Mouse (Mus musculus): Measurements from ENCODE around the gene Wdr46. TPM values are rescaled to one million over a fixed set of nuclear protein-coding genes. Genes with fewer than 3 reads are reported as not detected.

Wdr46 gene
- polyA plus RNA-seq, 1 experiment, result 12.4 TPM

DNA sequence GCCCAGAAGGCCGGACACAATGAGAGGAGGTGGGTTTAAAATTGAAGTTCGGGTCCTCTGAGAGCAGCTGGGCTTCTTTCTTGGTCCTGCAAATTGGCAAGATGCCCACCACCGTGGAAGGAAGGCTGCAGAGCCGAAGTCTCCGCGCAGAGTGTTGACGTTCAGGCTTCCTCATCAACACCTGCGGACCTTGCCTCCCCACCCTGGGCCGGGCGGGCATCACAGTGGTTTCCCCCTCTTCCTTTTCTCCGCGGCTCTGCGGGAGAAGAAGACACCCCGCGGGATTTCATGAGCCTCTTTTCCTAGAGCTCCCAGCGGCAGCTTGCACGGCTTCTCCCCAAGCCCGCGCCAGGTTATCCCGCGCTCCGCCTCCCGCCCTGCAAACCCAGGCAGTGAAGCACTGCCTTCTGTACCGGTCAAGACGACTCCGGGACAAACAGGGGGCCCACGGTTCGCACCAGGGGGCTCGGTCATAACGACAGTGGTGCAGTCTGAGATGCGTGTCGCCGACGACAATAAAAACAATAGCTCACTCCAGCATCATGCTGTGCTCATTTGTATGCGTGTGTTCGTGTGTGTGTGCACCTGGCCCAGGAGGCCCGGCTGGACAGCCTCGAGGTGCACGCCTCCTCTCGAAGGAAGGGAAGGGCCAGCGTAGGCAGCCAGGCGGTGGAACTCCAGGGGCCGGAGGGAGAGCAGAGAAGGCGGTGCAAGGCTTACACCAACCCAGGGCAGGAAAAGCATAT is 32.0 kb upstream of the Wdr46 start:
- peaks cover 8% of the 10 kb centered on the region for H3K4me1 ChIP-seq (ENCODE audit: control insufficient read depth, insufficient read depth, insufficient read length, low read length)
- no peaks in the 10 kb centered on the region for H3K27me3 ChIP-seq (ENCODE audit: control insufficient read depth, insufficient read depth, low read length)
- peak overlapping the region; percentile 55 for H3K27ac ChIP-seq (ENCODE audit: insufficient read depth, low read depth, low read length)
- H3K36me3 ChIP-seq (ENCODE audit: control insufficient read depth, insufficient read depth, low read length), result peaks cover 22% of the 10 kb centered on the region
- no peak for TF ChIP-seq POLR2A (IDR thresholded peaks at IDR 0.05; ENCODE audit: low read depth, low read length)
- TF ChIP-seq CTCF (IDR thresholded peaks at IDR 0.05; ENCODE audit: extremely low read depth, insufficient read length, insufficient replicate concordance, low read depth, low read length), result no peak
- WGBS, result under 1% methylated on average over 44 of the region's 44 CpGs
- peak overlapping the region; percentile 61 for H3K4me3 ChIP-seq (ENCODE audit: low read depth, low read length)

DNA sequence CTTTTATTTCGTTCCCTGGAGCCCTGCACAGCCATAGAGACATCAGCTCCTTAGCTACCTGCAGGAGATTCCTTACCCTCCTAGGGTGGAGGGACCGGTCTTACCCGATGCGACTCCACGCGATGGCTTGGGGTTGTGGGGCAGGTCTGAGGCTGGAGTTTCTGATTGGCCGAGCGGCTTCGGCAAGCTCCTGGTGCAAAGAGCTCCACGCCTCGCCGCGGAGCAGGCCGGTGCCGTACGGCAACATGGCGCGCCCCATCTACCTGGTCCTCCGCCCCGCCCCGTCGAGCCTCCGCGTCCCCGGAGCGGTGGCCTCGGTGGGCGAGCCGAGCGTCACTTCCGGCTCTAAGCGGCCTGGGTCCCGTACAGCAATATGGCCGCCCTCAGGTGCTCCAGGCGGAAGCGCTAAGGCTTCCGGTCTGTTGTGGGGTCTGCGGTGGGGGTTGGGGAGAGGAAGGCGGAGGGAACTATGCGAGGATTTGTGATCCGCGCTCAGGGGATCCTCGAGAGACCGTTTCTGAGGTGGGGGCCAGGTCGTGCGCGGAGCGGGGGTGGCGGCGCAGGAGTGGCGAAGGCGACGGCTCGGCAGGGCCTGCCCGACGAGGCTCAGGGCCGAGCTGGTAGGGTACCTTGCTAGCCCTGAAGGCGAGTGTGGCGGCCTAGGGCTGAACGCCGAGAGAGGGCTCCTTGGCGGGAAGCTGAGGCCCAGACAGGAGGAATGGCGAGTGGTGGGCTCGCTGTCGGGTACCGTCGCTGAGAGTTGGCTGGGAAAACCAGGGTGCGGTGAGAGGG is 31.2 kb upstream of the Wdr46 start, which contains the start of gene Daxx:
Gene Daxx (plus strand): TSS at position 338 of the 792 bp plus-strand sequence.
- Histone ChIP-seq H3K4me1 (ENCODE audit: control insufficient read depth, insufficient read depth, insufficient read length, low read length) (peaks cover 8% of the 10 kb centered on the region), H3K27ac (ENCODE audit: insufficient read depth, low read depth, low read length) (peak within 1 kb of the TSS; percentile 97), H3K4me3 (ENCODE audit: low read depth, low read length) (peak within 1 kb of the TSS; percentile 85), H3K27me3 (ENCODE audit: control insufficient read depth, insufficient read depth, low read length) (no peaks in the 10 kb centered on the region), H3K36me3 (ENCODE audit: control insufficient read depth, insufficient read depth, low read length) (peaks cover 29% of the 10 kb centered on the region)
- TF ChIP-seq CTCF (IDR thresholded peaks at IDR 0.05; ENCODE audit: extremely low read depth, insufficient read length, insufficient replicate concordance, low read depth, low read length) (no peak), POLR2A (IDR thresholded peaks at IDR 0.05; ENCODE audit: low read depth, low read length) (peak; percentile 41; the same call in 1 of the 2 replicates)
- 1% methylated on average over 68 of the region's 68 CpGs for WGBS

DNA sequence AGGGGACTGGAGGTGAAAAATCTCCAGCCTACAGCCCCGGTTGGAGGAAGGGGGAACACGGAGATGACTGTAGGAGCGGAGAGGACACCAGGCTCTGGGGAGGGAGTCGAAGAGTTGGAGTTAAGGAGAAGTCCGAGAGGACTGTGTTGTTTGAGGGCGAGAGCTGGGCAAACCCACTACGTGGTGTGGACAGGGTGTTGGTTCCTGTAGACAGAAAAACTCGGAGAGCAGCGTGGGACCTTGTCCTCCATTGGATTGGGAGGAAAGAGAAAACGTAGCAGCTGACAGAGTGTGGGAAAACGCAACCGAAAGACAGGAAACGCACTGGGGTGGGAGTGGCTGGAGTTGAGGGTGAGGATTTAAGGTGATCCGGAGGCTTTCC is 30.6 kb upstream of the Wdr46 start:
- H3K4me3 ChIP-seq (ENCODE audit: low read depth, low read length), result peak overlapping the region; percentile 85
- TF ChIP-seq POLR2A (IDR thresholded peaks at IDR 0.05; ENCODE audit: low read depth, low read length) (peak; percentile 43; the same call in 1 of the 2 replicates), CTCF (IDR thresholded peaks at IDR 0.05; ENCODE audit: extremely low read depth, insufficient read length, insufficient replicate concordance, low read depth, low read length) (no peak)
- under 1% methylated on average over 14 of the region's 14 CpGs for WGBS
- peaks cover 33% of the 10 kb centered on the region for H3K36me3 ChIP-seq (ENCODE audit: control insufficient read depth, insufficient read depth, low read length)
- H3K27me3 ChIP-seq (ENCODE audit: control insufficient read depth, insufficient read depth, low read length), result no peaks in the 10 kb centered on the region
- peaks cover 8% of the 10 kb centered on the region for H3K4me1 ChIP-seq (ENCODE audit: control insufficient read depth, insufficient read depth, insufficient read length, low read length)
- H3K27ac ChIP-seq (ENCODE audit: insufficient read depth, low read depth, low read length), result peak overlapping the region; percentile 97

DNA sequence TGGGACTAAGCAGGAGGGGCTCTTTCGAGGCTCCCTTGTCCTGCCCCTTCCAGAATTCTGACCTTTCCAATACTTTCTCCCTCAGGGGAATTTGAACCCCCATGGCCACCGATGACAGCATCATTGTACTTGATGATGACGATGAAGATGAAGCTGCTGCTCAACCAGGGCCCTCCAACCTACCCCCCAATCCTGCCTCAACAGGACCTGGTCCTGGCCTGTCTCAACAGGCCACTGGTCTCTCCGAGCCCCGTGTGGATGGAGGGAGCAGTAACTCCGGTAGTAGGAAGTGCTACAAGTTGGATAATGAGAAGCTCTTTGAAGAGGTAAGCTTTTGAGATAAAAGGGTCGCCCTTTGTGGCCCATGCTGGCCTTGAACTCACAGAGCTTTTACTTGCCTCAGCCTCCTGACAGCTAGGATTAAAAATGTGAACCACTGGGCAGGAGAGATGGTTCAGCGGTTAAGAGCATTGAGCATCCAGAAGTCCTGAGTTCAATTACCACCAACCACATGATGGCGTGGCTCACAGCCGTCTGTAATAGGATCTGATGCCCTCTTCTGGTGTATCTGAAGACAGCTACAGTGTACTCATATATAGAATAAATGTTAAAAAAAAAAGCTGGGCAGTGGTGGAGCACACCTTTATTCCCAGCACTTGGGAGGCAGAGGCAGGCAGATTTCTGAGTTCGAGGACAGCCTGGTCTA is 30.0 kb upstream of the Wdr46 start:
- Histone ChIP-seq H3K27me3 (ENCODE audit: control insufficient read depth, insufficient read depth, low read length) (no peaks in the 10 kb centered on the region), H3K36me3 (ENCODE audit: control insufficient read depth, insufficient read depth, low read length) (peaks cover 35% of the 10 kb centered on the region), H3K4me3 (ENCODE audit: low read depth, low read length) (peak overlapping the region; percentile 85), H3K4me1 (ENCODE audit: control insufficient read depth, insufficient read depth, insufficient read length, low read length) (peaks cover 10% of the 10 kb centered on the region), H3K27ac (ENCODE audit: insufficient read depth, low read depth, low read length) (peak overlapping the region; percentile 97)
- WGBS, result 33% methylated on average over 11 of the region's 11 CpGs
- TF ChIP-seq POLR2A (IDR thresholded peaks at IDR 0.05; ENCODE audit: low read depth, low read length), result no peak
- TF ChIP-seq CTCF (IDR thresholded peaks at IDR 0.05; ENCODE audit: extremely low read depth, insufficient read length, insufficient replicate concordance, low read depth, low read length), result no peak

DNA sequence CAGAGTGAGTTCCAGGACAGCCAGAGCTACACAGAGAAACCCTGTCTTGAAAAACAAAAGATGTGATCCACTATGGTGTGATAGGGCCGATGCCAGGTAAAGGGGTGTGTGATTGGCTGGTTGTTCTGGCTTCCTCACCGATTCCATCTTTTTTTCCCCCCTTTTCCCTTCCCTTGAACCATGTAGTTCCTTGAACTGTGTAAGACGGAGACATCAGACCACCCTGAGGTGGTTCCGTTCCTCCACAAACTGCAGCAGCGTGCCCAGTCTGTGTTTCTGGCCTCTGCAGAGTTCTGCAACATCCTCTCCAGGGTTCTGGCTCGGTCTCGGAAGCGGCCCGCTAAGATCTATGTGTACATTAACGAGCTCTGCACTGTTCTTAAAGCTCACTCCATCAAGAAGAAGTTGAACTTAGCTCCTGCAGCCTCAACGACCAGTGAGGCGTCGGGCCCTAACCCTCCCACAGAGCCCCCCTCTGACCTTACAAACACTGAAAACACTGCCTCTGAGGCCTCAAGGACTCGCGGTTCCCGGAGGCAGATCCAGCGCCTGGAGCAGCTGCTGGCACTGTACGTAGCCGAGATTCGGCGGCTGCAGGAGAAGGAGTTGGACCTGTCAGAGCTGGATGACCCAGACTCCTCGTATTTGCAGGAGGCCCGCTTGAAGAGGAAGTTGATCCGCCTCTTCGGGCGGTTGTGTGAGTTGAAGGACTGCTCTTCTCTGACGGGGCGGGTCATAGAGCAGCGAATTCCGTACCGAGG is 29.2 kb upstream of the Wdr46 start:
- H3K27me3 ChIP-seq (ENCODE audit: control insufficient read depth, insufficient read depth, low read length), result no peaks in the 10 kb centered on the region
- 92% methylated on average over 31 of the region's 31 CpGs for WGBS
- TF ChIP-seq CTCF (IDR thresholded peaks at IDR 0.05; ENCODE audit: extremely low read depth, insufficient read length, insufficient replicate concordance, low read depth, low read length) (peak; percentile 14; the same call in 1 of the 2 replicates), POLR2A (IDR thresholded peaks at IDR 0.05; ENCODE audit: low read depth, low read length) (no peak)
- no peak overlapping the region for H3K27ac ChIP-seq (ENCODE audit: insufficient read depth, low read depth, low read length)
- H3K4me1 ChIP-seq (ENCODE audit: control insufficient read depth, insufficient read depth, insufficient read length, low read length), result peaks cover 10% of the 10 kb centered on the region
- no peak overlapping the region for H3K4me3 ChIP-seq (ENCODE audit: low read depth, low read length)
- peaks cover 35% of the 10 kb centered on the region for H3K36me3 ChIP-seq (ENCODE audit: control insufficient read depth, insufficient read depth, low read length)

DNA sequence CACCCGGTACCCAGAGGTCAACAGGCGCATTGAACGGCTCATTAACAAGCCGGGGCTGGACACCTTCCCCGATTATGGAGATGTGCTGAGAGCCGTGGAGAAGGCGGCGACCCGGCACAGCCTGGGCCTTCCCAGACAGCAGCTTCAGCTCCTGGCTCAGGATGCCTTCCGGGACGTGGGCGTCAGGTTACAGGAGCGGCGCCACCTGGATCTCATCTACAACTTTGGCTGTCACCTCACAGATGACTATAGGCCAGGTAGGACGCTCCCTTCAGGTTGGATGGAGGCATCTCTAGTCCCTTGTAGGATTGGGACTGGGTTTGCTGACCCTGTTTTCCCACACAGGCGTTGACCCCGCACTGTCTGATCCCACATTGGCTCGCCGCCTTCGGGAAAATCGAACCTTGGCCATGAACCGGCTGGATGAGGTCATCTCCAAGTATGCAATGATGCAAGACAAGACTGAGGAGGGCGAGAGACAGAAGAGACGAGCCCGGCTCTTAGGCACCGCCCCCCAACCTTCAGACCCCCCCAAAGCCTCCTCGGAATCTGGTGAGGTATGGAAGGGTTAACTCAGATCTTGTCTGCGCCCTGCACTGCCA is 28.5 kb upstream of the Wdr46 start:
- Histone ChIP-seq H3K36me3 (ENCODE audit: control insufficient read depth, insufficient read depth, low read length) (peaks cover 35% of the 10 kb centered on the region), H3K27me3 (ENCODE audit: control insufficient read depth, insufficient read depth, low read length) (no peaks in the 10 kb centered on the region), H3K4me3 (ENCODE audit: low read depth, low read length) (no peak overlapping the region), H3K27ac (ENCODE audit: insufficient read depth, low read depth, low read length) (no peak overlapping the region), H3K4me1 (ENCODE audit: control insufficient read depth, insufficient read depth, insufficient read length, low read length) (peaks cover 13% of the 10 kb centered on the region)
- WGBS, result 89% methylated on average over 28 of the region's 28 CpGs
- TF ChIP-seq CTCF (IDR thresholded peaks at IDR 0.05; ENCODE audit: extremely low read depth, insufficient read length, insufficient replicate concordance, low read depth, low read length), result no peak
- TF ChIP-seq POLR2A (IDR thresholded peaks at IDR 0.05; ENCODE audit: low read depth, low read length), result no peak
